Mouse (Mus musculus) B cell, adult 2 months (primary cell): Measurements from ENCODE around the gene Gnai3.
A peak's percentile ranks its signal among the peaks of the same experiment; 100 is the strongest.

Experiments used
- DNase-seq, 2 experiments: peaks; one replicate each; pipeline ENCODE4 v3.0.0; 2022

The Gnai3 gene

DNA sequence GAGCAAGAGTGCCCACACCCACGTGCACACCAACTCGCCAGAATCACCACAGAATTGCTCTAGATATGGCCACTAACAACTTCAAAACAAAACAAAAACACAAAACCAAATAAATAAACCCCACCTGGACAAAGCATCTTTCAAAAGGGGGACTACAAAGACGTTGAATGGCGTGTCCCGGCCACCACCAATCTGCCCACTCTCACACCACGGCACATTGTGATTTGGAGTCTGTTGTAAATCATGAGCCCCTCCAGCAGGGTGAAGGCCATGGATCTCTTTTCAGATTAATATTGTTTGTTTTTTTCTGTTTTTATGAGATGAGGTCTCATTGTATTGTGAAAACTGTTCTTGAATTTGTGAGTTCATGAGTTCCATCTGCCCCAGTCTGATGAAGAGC lies 43.9 kb downstream of the Gnai3 start:
- DNase-seq = no peak

GRCm38 (mm10) chr3:108101594-108101993 lies 44.4 kb downstream of the Gnai3 start:
- DNase-seq = no peak

- no peak for DNase-seq
Measured at GRCm38 (mm10) chr3:108098316-108098715, 47.6 kb downstream of the Gnai3 start.

DNA sequence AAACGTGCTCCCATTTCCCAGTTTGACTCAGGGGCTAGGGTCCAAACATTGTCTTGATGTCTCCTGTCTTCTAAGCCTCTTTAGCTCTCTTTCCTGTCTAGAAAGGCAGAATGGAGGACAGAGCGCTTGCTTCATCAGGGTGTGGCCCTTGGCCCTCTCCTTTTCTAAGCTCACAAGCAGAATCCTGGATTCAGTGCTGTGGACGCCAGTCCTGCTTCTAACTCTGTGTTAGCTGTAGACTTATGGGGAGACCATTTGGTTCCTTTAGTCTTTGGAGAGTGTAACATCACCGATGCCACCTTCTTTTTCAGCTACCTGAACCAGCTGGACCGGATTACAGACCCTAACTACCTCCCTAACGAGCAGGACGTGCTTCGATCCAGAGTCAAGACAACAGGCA lies 48.3 kb downstream of the Gnai3 start:
- DNase-seq = no peak

- DNase-seq = no peak
Measured at GRCm38 (mm10) chr3:108096726-108097125, 49.2 kb downstream of the Gnai3 start.

- DNase-seq = no peak
Measured at GRCm38 (mm10) chr3:108096226-108096625, 49.7 kb downstream of the Gnai3 start.

DNA sequence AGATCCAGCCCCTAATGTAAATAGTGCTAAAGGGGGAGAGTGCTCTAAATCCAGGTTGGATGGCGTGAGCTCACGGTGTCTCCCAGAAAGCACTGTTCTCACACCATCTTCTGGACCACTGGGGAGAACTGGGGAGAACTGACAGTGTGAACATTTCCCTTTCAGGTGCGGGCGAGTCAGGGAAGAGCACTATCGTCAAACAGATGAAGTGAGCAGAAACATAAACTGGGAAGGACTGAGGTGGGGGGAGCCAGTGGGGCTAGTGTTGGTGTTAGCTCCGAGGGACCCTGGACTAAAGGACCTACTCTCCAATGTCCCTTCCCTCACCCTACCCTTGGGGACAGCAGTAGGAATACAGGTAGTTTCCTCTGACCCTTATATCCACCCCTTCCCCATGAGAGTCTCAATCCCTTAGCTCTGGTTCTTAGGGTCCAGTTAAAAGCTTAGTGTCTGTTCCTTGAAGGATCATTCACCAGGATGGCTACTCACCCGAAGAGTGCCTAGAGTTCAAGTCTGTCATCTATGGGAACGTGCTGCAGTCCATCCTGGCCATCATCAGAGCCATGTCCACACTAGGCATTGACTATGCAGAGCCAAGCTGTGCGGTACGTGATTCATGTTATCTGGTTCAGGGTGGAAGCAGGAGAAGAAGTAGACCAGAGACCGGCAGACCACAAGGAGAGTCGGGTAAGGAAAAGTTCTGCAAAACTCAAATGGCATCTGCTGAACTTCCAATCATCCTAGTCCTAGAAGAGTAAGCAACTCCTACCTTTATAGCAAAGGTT lies 50.8 kb downstream of the Gnai3 start:
- no peak for DNase-seq

- no peak for DNase-seq
Measured at GRCm38 (mm10) chr3:108094146-108094545, 51.8 kb downstream of the Gnai3 start.

GRCm38 (mm10) chr3:108093306-108093705 lies 52.6 kb downstream of the Gnai3 start:
- DNase-seq = no peak

DNA sequence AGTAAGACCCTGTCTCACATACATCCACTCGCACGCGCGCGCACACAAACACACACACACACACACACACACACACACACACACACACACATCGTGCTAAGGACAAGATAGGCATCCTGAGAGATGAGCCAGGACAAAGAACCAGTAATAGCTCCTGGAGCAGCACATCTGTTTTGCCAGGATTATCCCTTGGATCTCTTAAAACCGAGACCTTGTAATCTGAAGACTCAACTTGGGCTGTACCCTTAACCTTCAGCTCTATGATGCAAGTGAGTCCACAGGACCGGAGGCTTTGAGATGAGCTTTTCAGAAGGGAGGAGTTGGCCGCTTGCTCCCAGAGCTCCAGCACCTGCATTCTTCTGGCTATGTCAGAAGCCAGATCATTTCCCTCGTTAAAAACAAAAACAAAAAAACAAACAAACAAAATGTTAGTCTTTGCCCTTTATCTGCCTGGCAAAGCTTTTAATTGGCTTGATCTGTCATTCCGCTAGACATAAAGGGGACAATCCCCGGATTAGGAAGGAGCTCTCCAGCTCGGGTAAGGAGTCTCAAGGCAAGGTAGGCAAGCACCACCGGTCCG lies 53.3 kb downstream of the Gnai3 start, which contains the start of gene Gnat2:
Gnat2 (plus strand) TSS at position 254 of the 580 bp plus-strand sequence.
- no peak for DNase-seq

GRCm38 (mm10) chr3:108092030-108092429 lies 53.9 kb downstream of the Gnai3 start:
- DNase-seq = no peak

GRCm38 (mm10) chr3:108090561-108090960 lies 55.4 kb downstream of the Gnai3 start:
- DNase-seq = no peak

DNA sequence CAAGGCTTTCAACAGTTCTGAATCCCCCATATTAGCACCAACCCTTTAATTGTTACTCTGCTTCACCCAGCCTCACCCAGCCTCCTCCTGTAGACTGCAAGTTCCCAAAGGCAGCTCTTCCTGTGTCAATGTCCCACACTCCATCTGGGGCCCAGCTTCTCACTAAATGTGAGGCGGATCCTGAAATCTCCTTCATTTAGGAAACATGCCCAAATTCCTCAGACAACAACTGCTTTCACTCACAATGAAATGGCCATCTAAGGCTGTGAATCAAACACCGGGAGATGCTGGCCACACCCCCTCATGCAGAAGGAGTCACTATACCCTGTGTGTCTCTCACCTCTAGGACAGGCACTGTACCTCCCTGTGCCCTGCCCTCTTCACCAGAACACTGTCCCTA lies 56.0 kb downstream of the Gnai3 start:
- no peak for DNase-seq

DNA sequence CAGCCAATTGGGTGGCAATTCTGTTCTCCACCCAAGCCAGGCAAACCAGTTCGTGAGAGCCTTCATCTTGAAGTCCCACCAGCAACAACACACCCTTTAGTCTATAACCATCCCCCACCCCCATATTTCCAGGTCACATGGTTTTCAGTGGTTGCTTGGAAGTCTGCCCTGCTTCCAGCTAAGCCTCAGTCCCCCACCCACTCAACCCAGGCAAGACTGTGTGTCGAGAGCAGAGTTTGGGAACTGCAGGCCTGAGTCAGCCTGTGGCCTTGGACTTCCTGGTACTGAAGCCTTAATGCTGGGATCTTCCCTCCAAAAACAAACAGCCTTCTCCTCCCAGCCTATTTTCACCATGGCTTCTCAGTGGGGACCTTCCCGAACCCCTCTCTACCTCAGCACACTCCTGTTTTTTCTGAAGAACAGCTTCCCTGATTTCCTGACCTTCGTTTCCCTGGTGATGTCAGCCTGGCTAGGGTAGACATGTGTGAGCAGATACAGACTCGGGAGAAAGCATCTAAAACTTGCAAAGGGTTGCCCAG lies 57.0 kb downstream of the Gnai3 start:
- no peak for DNase-seq

GRCm38 (mm10) chr3:108087329-108087728 lies 58.6 kb downstream of the Gnai3 start:
- DNase-seq = no peak

DNA sequence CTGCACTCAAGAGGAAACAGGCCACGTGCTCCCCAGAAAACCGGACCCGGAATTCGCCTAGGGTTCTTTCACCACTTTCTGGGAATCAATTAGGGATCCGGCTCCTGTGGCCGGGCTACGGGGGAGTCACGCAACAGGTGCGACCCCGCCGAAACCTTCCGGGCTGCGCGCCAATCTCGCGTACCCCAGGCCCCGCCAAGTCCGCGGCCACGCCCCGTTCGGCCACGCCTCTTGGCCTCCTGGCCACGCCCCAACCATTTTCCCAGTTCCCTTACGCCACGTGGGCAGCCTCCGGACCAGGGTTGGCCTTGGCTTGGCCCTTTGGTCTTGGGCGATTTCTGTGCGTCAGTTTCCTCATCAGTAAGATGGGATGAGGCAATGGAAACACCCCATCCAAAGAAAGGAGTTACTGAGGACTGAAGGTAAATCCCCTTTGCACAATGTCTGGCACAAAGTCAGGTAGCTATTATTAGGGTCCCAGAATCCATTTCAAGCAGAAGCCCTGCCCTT lies 59.4 kb downstream of the Gnai3 start, which contains the start of gene Ampd2:
Ampd2 (minus strand) TSS at position 182 of the 510 bp plus-strand sequence.
- DNase-seq = peak; percentile 61

- peak; percentile 29 to 30 for DNase-seq
Measured at GRCm38 (mm10) chr3:108085721-108086469, 60.1 kb downstream of the Gnai3 start.

DNA sequence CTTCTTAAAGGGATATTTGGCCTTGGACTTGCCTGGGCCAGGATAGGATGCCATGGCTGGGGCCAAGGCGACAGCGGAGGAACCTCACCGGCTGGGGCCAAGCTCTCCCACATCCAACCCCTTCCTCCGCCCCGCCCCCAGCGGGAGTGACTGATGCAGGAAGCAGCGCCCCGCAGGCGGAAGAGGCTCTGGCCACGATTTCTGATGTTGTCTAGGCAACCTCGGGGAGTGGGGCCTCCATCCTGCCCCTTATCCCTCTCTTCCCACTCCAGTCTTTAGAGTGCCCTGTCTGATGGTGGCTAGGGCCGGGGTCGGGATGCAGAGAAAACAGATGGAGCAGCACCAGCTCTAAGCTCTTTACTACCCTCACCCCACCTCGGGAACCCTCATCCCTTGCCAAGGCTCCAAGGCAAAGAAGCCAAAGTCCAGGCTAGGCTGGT lies 60.6 kb downstream of the Gnai3 start:
- DNase-seq = peak; percentile 81

- no peak for DNase-seq
Measured at GRCm38 (mm10) chr3:108084767-108085270, 61.1 kb downstream of the Gnai3 start.

- no peak for DNase-seq
Measured at GRCm38 (mm10) chr3:108083904-108084407, 62.0 kb downstream of the Gnai3 start.

DNA sequence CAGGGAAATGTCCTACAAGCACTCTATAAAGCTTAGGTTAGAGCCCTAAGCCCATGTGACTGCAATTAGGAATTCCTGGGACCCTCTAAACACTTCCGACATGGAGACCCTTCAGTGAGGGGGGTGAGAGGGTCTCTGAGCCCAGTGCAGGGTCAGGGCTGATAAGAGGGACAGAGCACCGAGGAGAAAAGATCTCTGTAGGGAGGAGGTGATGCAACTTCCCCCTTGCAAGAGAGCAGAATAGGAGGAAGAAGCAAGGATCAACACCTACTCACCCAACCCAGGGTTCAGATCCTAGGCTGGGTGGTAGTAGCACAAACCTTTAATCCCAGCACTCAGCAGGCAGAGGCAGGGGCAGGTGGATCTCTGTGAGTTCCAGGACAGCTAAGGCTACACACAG lies 62.8 kb downstream of the Gnai3 start:
- no peak for DNase-seq

- DNase-seq = no peak
Measured at GRCm38 (mm10) chr3:108082251-108082875, 63.6 kb downstream of the Gnai3 start.
